Mouse (Mus musculus) bone marrow, adult 2 months (tissue): Measurements from ENCODE around the gene Rgs3.

Source experiments
- CTCF ChIP-seq: fragments of 200-500 bp; IDR thresholded peaks from 2 replicates; pipeline ENCODE4 v1.5.1; 2011; ENCODE audit warnings: low read length, control low read depth; ENCODE audit not compliant: control insufficient read depth, insufficient read depth
- POLR2A ChIP-seq: fragments of 200-500 bp; IDR thresholded peaks from 2 replicates; pipeline ENCODE4 v1.6.1; 2011; ENCODE audit warnings: low read depth, mild to moderate bottlenecking, control low read depth, low read length, borderline replicate concordance; ENCODE audit not compliant: control insufficient read depth

- TF ChIP-seq POLR2A (no peak), CTCF (no peak)
Measured at GRCm38 (mm10) chr4:62732840-62733239, 173.2 kb downstream of the Rgs3 start.
